Mouse (Mus musculus): ENCODE results near the gene Otud5. TPM values are rescaled to one million over a fixed set of nuclear protein-coding genes. Genes with fewer than 3 reads are reported as not detected.

Otud5 gene
- polyA plus RNA-seq, 1 experiment from 2014 or later: 40.3 TPM

GRCm38 (mm10) chrX:7859191-7859753 is 18.1 kb downstream of the Otud5 start:
- Histone ChIP-seq H3K27me3 (ENCODE audit: poor library complexity, severe bottlenecking) (no peaks in the 10 kb centered on the region), H3K9me3 (no peaks in the 10 kb centered on the region), H3K27ac (no peak overlapping the region), H3K36me3 (replicated peaks) (peaks cover 42% of the 10 kb centered on the region), H3K4me3 (no peak overlapping the region), H3K4me1 (no peaks in the 10 kb centered on the region)
- no peak for DNase-seq (ENCODE audit: extremely low spot score, low spot score)
- WGBS: 88% methylated on average over 3 of the region's 3 CpGs

GRCm38 (mm10) chrX:7863181-7863580 is 22.0 kb downstream of the Otud5 start:
- Histone ChIP-seq H3K27me3 (ENCODE audit: poor library complexity, severe bottlenecking) (no peaks in the 10 kb centered on the region), H3K36me3 (replicated peaks) (peaks cover 32% of the 10 kb centered on the region), H3K27ac (no peak overlapping the region), H3K4me3 (no peak overlapping the region), H3K9me3 (no peaks in the 10 kb centered on the region), H3K4me1 (no peaks in the 10 kb centered on the region)
- DNase-seq (ENCODE audit: extremely low spot score, low spot score): no peak
- WGBS: 100% methylated on average over 1 of the region's 1 CpGs

GRCm38 (mm10) chrX:7864551-7864950 is 23.4 kb downstream of the Otud5 start:
- H3K4me3 ChIP-seq: no peak overlapping the region
- no peaks in the 10 kb centered on the region for H3K9me3 ChIP-seq
- no peak overlapping the region for H3K27ac ChIP-seq
- H3K36me3 ChIP-seq (replicated peaks): peaks cover 23% of the 10 kb centered on the region
- 88% methylated on average over 3 of the region's 3 CpGs for WGBS
- DNase-seq (ENCODE audit: extremely low spot score, low spot score): no peak
- no peaks in the 10 kb centered on the region for H3K4me1 ChIP-seq
- no peaks in the 10 kb centered on the region for H3K27me3 ChIP-seq (ENCODE audit: poor library complexity, severe bottlenecking)

- Histone ChIP-seq H3K4me3 (no peak overlapping the region), H3K9me3 (no peaks in the 10 kb centered on the region), H3K36me3 (replicated peaks) (peaks cover 18% of the 10 kb centered on the region), H3K27me3 (ENCODE audit: poor library complexity, severe bottlenecking) (no peaks in the 10 kb centered on the region), H3K27ac (no peak overlapping the region), H3K4me1 (no peaks in the 10 kb centered on the region; the same call in 1 of the 2 replicates)
- WGBS: 79% methylated on average over 2 of the region's 2 CpGs
- no peak for DNase-seq (ENCODE audit: extremely low spot score, low spot score)
Observed at GRCm38 (mm10) chrX:7865343-7865742, 24.2 kb downstream of the Otud5 start.

GRCm38 (mm10) chrX:7865786-7866185 is 24.6 kb downstream of the Otud5 start:
- Histone ChIP-seq H3K27me3 (ENCODE audit: poor library complexity, severe bottlenecking) (no peaks in the 10 kb centered on the region), H3K4me3 (no peak overlapping the region), H3K27ac (no peak overlapping the region), H3K36me3 (replicated peaks) (peaks cover 15% of the 10 kb centered on the region), H3K4me1 (no peaks in the 10 kb centered on the region; the same call in 1 of the 2 replicates), H3K9me3 (no peaks in the 10 kb centered on the region)
- no peak for DNase-seq (ENCODE audit: extremely low spot score, low spot score)
- 77% methylated on average over 2 of the region's 2 CpGs for WGBS

- no peak for DNase-seq (ENCODE audit: extremely low spot score, low spot score)
- H3K4me3 ChIP-seq: no peak overlapping the region
- no peak overlapping the region for H3K27ac ChIP-seq
- H3K36me3 ChIP-seq (replicated peaks): peaks cover 26% of the 10 kb centered on the region
- no peaks in the 10 kb centered on the region; the same call in 1 of the 2 replicates for H3K4me1 ChIP-seq
- H3K9me3 ChIP-seq: no peaks in the 10 kb centered on the region
- H3K27me3 ChIP-seq (ENCODE audit: poor library complexity, severe bottlenecking): no peaks in the 10 kb centered on the region
- WGBS: 92% methylated on average over 1 of the region's 1 CpGs
Observed at GRCm38 (mm10) chrX:7867141-7867540, 26.0 kb downstream of the Otud5 start.

- peaks cover 2% of the 10 kb centered on the region; the same call in 1 of the 2 replicates for H3K9me3 ChIP-seq
- H3K27ac ChIP-seq: no peak overlapping the region
- H3K4me3 ChIP-seq: no peak overlapping the region
- H3K27me3 ChIP-seq (ENCODE audit: poor library complexity, severe bottlenecking): no peaks in the 10 kb centered on the region
- WGBS: 26% methylated on average over 2 of the region's 2 CpGs
- H3K4me1 ChIP-seq: no peaks in the 10 kb centered on the region; the same call in 1 of the 2 replicates
- no peak for DNase-seq (ENCODE audit: extremely low spot score, low spot score)
- peaks cover 39% of the 10 kb centered on the region for H3K36me3 ChIP-seq (replicated peaks)
Observed at GRCm38 (mm10) chrX:7868506-7868905, 27.3 kb downstream of the Otud5 start.

GRCm38 (mm10) chrX:7869826-7870225 is 28.7 kb downstream of the Otud5 start:
- Histone ChIP-seq H3K27me3 (ENCODE audit: poor library complexity, severe bottlenecking) (no peaks in the 10 kb centered on the region), H3K4me1 (no peaks in the 10 kb centered on the region; the same call in 1 of the 2 replicates), H3K9me3 (peaks cover 4% of the 10 kb centered on the region; the same call in 1 of the 2 replicates), H3K36me3 (replicated peaks) (peaks cover 52% of the 10 kb centered on the region), H3K27ac (no peak overlapping the region), H3K4me3 (no peak overlapping the region)
- no peak for DNase-seq (ENCODE audit: extremely low spot score, low spot score)
- 31% methylated on average over 3 of the region's 3 CpGs for WGBS

GRCm38 (mm10) chrX:7878007-7878419 is 36.8 kb downstream of the Otud5 start, which contains the start of gene Pim2:
Gene Pim2, plus strand, starts transcription at chrX:7878262.
- peak within 1 kb of the TSS; percentile 69 for H3K27ac ChIP-seq
- WGBS: 8% methylated on average over 36 of the region's 38 CpGs

GRCm38 (mm10) chrX:7878495-7878894 is 37.3 kb downstream of the Otud5 start:
- Histone ChIP-seq H3K9me3 (peaks cover 3% of the 10 kb centered on the region; the same call in 1 of the 2 replicates), H3K4me3 (peak overlapping the region; percentile 62), H3K27me3 (ENCODE audit: poor library complexity, severe bottlenecking) (no peaks in the 10 kb centered on the region), H3K27ac (peak overlapping the region; percentile 69), H3K4me1 (peaks cover 29% of the 10 kb centered on the region), H3K36me3 (replicated peaks) (peaks cover 17% of the 10 kb centered on the region)
- peak; percentile 20 for DNase-seq (ENCODE audit: extremely low spot score, low spot score)
- WGBS: 11% methylated on average over 21 of the region's 21 CpGs

More at GRCm38 (mm10) chrX:7878007-7878419, 36.8 kb downstream of the Otud5 start, which contains the start of gene Pim2:
- no peaks in the 10 kb centered on the region for H3K27me3 ChIP-seq (ENCODE audit: poor library complexity, severe bottlenecking)
- peaks cover 4% of the 10 kb centered on the region; the same call in 1 of the 2 replicates for H3K9me3 ChIP-seq
- H3K4me1 ChIP-seq: peaks cover 24% of the 10 kb centered on the region
- DNase-seq (ENCODE audit: extremely low spot score, low spot score): peak; percentile 71
- H3K36me3 ChIP-seq (replicated peaks): peaks cover 21% of the 10 kb centered on the region
- H3K4me3 ChIP-seq: peak within 1 kb of the TSS; percentile 62

- H3K27me3 ChIP-seq (ENCODE audit: poor library complexity, severe bottlenecking): no peaks in the 10 kb centered on the region
- H3K27ac ChIP-seq: no peak overlapping the region
- WGBS: 9% methylated on average over 11 of the region's 11 CpGs
- H3K36me3 ChIP-seq (replicated peaks): peaks cover 4% of the 10 kb centered on the region
- peaks cover 31% of the 10 kb centered on the region for H3K4me1 ChIP-seq
- DNase-seq (ENCODE audit: extremely low spot score, low spot score): peak; percentile 73
- H3K4me3 ChIP-seq: peak overlapping the region; percentile 62
- no peaks in the 10 kb centered on the region; the same call in 1 of the 2 replicates for H3K9me3 ChIP-seq
Observed at GRCm38 (mm10) chrX:7879819-7880218, 38.7 kb downstream of the Otud5 start.

- H3K4me1 ChIP-seq: peaks cover 22% of the 10 kb centered on the region
- peak; percentile 75 for DNase-seq (ENCODE audit: extremely low spot score, low spot score)
- 15% methylated on average over 49 of the region's 49 CpGs for WGBS
- no peaks in the 10 kb centered on the region for H3K27me3 ChIP-seq (ENCODE audit: poor library complexity, severe bottlenecking)
- no peaks in the 10 kb centered on the region for H3K9me3 ChIP-seq
- H3K27ac ChIP-seq: peak within 1 kb of the TSS; percentile 86
- H3K4me3 ChIP-seq: peak within 1 kb of the TSS; percentile 63
- peaks cover 10% of the 10 kb centered on the region; the same call in 1 of the 2 replicates for H3K36me3 ChIP-seq (replicated peaks)
Observed at GRCm38 (mm10) chrX:7883841-7884567, 42.8 kb downstream of the Otud5 start, which contains the start of gene Slc35a2. Gene Slc35a2, plus strand, starts transcription at chrX:7884028.

- Histone ChIP-seq H3K4me1 (peaks cover 11% of the 10 kb centered on the region), H3K36me3 (replicated peaks) (peaks cover 35% of the 10 kb centered on the region), H3K9me3 (no peaks in the 10 kb centered on the region), H3K4me3 (peak overlapping the region; percentile 63), H3K27me3 (ENCODE audit: poor library complexity, severe bottlenecking) (no peaks in the 10 kb centered on the region), H3K27ac (peak overlapping the region; percentile 88)
- DNase-seq (ENCODE audit: extremely low spot score, low spot score): no peak
- WGBS: 33% methylated on average over 13 of the region's 13 CpGs
Observed at GRCm38 (mm10) chrX:7898211-7898610, 57.0 kb downstream of the Otud5 start.

Data from forebrain, embryonic 10.5 days (tissue).